Comparison of ENCODE assay signal across 11 mouse cellular contexts in the genomic region with DNA sequence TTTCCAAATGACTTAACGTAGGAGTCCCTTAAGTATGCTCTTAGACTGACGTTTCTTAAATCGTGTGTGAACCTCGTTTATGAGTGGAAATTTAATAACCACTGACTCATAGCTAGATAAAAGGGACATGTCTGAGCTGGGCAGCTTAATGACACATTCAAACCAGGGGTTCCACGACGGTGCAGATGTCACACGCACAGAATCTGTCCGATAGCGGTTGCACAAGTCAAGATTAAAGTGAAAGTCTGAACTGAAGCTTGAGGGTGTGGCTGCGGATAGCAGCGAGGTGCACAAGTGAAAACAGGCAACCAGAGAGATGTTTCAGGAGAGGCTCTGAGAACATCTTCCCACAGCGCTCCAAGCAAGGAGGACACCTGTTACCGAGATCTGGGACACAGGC. TPM values are rescaled to one million over a fixed set of nuclear protein-coding genes. Genes with fewer than 3 reads are reported as not detected.
DNase-seq lines count a peak whose midpoint lies in the region; ATAC-seq and TF ChIP-seq lines count a peak whose summit lies in the region.
"Had no signal": no experiment of that assay in that cellular context is flagged by ENCODE, and none has a peak within 500 bp of the region (broad histone marks: within the 10 kb centered on the region; RNA-seq: fewer than 3 reads in every experiment).

No protein-coding gene starts in this region.

- H3K27me3 ChIP-seq in heart, embryonic 13.5 days (replicated peaks), result no peaks in the 10 kb centered on the region
- no peaks in the 10 kb centered on the region for H3K27me3 ChIP-seq in C2C12 (ENCODE audit: control insufficient read depth, insufficient read depth, insufficient read length)
- H3K27me3 ChIP-seq in liver, embryonic 14.5 days (ENCODE audit: control insufficient read depth, insufficient read depth, low read length), result no peaks in the 10 kb centered on the region

- WGBS in heart, embryonic 13.5 days, result 42% methylated on average over 13 of the region's 13 CpGs
- 36% methylated on average over 13 of the region's 13 CpGs for WGBS in bone marrow, adult 2 months
- 27% methylated on average over 13 of the region's 13 CpGs for WGBS in liver, embryonic 14.5 days (ENCODE audit: insufficient replicate concordance)

- peak overlapping the region; percentile 61 for H3K4me2 ChIP-seq in heart, embryonic 13.5 days
- peak overlapping the region; percentile 35 for H3K4me2 ChIP-seq in liver, embryonic 14.5 days (ENCODE audit: low read depth)

- no peak for TF ChIP-seq EP300 in liver, embryonic 14.5 days (IDR thresholded peaks at IDR 0.05; ENCODE audit: low read depth)

- TF ChIP-seq CTCF in C2C12 (IDR thresholded peaks at IDR 0.05; ENCODE audit: control insufficient read depth, insufficient read depth, insufficient read length), result no peak
- TF ChIP-seq CTCF in bone marrow, adult 2 months (IDR thresholded peaks at IDR 0.05; ENCODE audit: control insufficient read depth, insufficient read depth, low read length), result no peak
- TF ChIP-seq CTCF in liver, embryonic 14.5 days (IDR thresholded peaks at IDR 0.05; ENCODE audit: low read depth), result no peak

- peaks cover 15% of the 10 kb centered on the region for H3K36me3 ChIP-seq in heart, embryonic 13.5 days
- H3K36me3 ChIP-seq in C2C12 (ENCODE audit: control insufficient read depth, insufficient read depth), result no peaks in the 10 kb centered on the region
- H3K36me3 ChIP-seq in liver, embryonic 14.5 days (replicated peaks; ENCODE audit: control insufficient read depth, insufficient read depth, low read depth), result no peaks in the 10 kb centered on the region
- H3K36me3 ChIP-seq: forebrain, embryonic 12.5 days had no signal

- 0 out of 2 replicates have a peak overlapping the region, but pooled peaks have one; percentile 25 for H3K9ac ChIP-seq in heart, embryonic 13.5 days
- H3K9ac ChIP-seq in liver, embryonic 14.5 days (replicated peaks), result no peak overlapping the region
- H3K9ac ChIP-seq: forebrain, embryonic 12.5 days had no signal

- peaks cover 2% of the 10 kb centered on the region for H3K79me3 ChIP-seq in C2C12 (ENCODE audit: low read depth)

- peak overlapping the region; percentile 26 for H3K4me3 ChIP-seq in heart, embryonic 13.5 days
- H3K4me3 ChIP-seq in C2C12 (ENCODE audit: insufficient read depth, poor library complexity, severe bottlenecking), result no peak overlapping the region
- peak overlapping the region; percentile 61 for H3K4me3 ChIP-seq in bone marrow, adult 2 months (replicated peaks; ENCODE audit: control insufficient read depth, low read depth, low read length)
- H3K4me3 ChIP-seq in liver, embryonic 14.5 days (ENCODE audit: insufficient read depth in 1 of 2, low read depth in 2 of 2, low read length in 2 of 2), result peak overlapping the region in 1 of 2 experiments; percentile 8; a peak in 3 of 4 replicates
- H3K4me3 ChIP-seq: forebrain, embryonic 12.5 days had no signal

- H3K4me1 ChIP-seq in heart, embryonic 13.5 days, result peaks cover 55% of the 10 kb centered on the region
- H3K4me1 ChIP-seq in bone marrow, adult 2 months (ENCODE audit: control insufficient read depth, insufficient read depth, low read length), result no peaks in the 10 kb centered on the region; the same call in 1 of the 2 replicates
- H3K4me1 ChIP-seq in liver, embryonic 14.5 days (replicated peaks; ENCODE audit: control insufficient read depth in 2 of 2, insufficient read depth in 2 of 2, low read length in 1 of 2), result peaks cover 0 to 26% of the 10 kb centered on the region in 2 experiments; a peak in 3 of 4 replicates

- no peak for TF ChIP-seq POLR2A in bone marrow, adult 2 months (IDR thresholded peaks at IDR 0.05; ENCODE audit: borderline replicate concordance, control insufficient read depth, low read depth, low read length)

- peaks cover 7% of the 10 kb centered on the region; the same call in 1 of the 2 replicates for H3K9me3 ChIP-seq in heart, embryonic 13.5 days
- H3K9me3 ChIP-seq in liver, embryonic 14.5 days (ENCODE audit: control insufficient read depth, low read length), result no peaks in the 10 kb centered on the region
- H3K9me3 ChIP-seq: forebrain, embryonic 12.5 days had no signal

- no peak for DNase-seq in heart, postnatal 25 days (ENCODE audit: low spot score)
- DNase-seq in liver, embryonic 14.5 days (ENCODE audit: low read depth in 3 of 3, low spot score in 3 of 3), result no peak
- no peak for DNase-seq in frontal cortex, postnatal 14 days (ENCODE audit: low spot score in 2 of 2)
- DNase-seq in adrenal gland, adult 18-20 months (ENCODE audit: low spot score in 2 of 2), result no peak
- no peak for DNase-seq in adrenal gland, adult 2 months
- DNase-seq: gastrocnemius, postnatal 14 days; kidney, adult 18-20 months had no signal

- no peak for ATAC-seq in heart, embryonic 13.5 days (ENCODE audit: extremely low read depth, insufficient number of reproducible peaks, low FRiP score, low TSS enrichment)
- ATAC-seq in liver, embryonic 14.5 days (ENCODE audit: insufficient read depth), result no peak

- no peak overlapping the region for H3K27ac ChIP-seq in heart, embryonic 13.5 days (replicated peaks)
- no peak overlapping the region for H3K27ac ChIP-seq in bone marrow, adult 2 months (ENCODE audit: control insufficient read depth, insufficient read depth, low read depth, low read length, poor library complexity)
- H3K27ac ChIP-seq in liver, embryonic 14.5 days, result no peak overlapping the region
- H3K27ac ChIP-seq: forebrain, embryonic 12.5 days had no signal

- intact Hi-C loops in heart, postnatal 25 days (cut with DNase I), result loop anchor here (1.0 kb wide), 1 partner anchor 19 kb away; a partner anchor contains a TSS

- H3K79me2 ChIP-seq in C2C12 (ENCODE audit: control insufficient read depth, insufficient read depth), result peaks cover 20% of the 10 kb centered on the region

- H3ac ChIP-seq in C2C12 (ENCODE audit: control insufficient read depth, insufficient read length, low read depth), result no peak overlapping the region

TF ChIP-seq in C2C12, 6 proteins besides CTCF, POLR2A, EP300 and RAD21:
- TF ChIP-seq USF1 (IDR thresholded peaks at IDR 0.05; ENCODE audit: low read depth) (no peak), CEBPB (IDR thresholded peaks at IDR 0.05; ENCODE audit: low read depth) (peak; percentile 54), MYOD1 (IDR thresholded peaks at IDR 0.05; ENCODE audit: control insufficient read depth, insufficient read length, low read depth) (no peak), MYOG (IDR thresholded peaks at IDR 0.05; ENCODE audit: control insufficient read depth, extremely low read depth, insufficient read length) (no peak)

RNA-seq across cellular contexts. Expression of a gene that starts 18.6 kb away (rescaled TPM):
- 9.9 and 10.5 TPM in 2 replicates for polyA plus RNA-seq in heart, embryonic 13.5 days (2015; fragmentation: Nextera tagmentation; extraction: Ambion mirVana)
- 1 to 10 TPM; 8.2 to 9.8 TPM for total RNA-seq in heart, postnatal 25 days (2021)
- 8.5 TPM for polyA plus RNA-seq in C2C12 (2012; fragmentation: generic; extraction: Trizol)
- polyA plus RNA-seq in bone marrow, adult 2 months (2011; ENCODE audit: insufficient read depth, insufficient read length, low replicate concordance, missing spikeins), result 2.7 and 6.1 TPM in 2 replicates
- 2.1 and 2.2 TPM in 2 replicates for polyA plus RNA-seq in liver, embryonic 14.5 days (2012; rRNA removed)
- 1.3 and 1.5 TPM in 2 replicates for polyA plus RNA-seq in liver, embryonic 14.5 days (2014; fragmentation: Nextera tagmentation; extraction: Ambion mirVana)
- total RNA-seq in adrenal gland, adult 18-20 months (2021), result 10 to 100 TPM; 12.1 to 13.5 TPM
- 10 to 100 TPM; 13.3 to 13.9 TPM for total RNA-seq in adrenal gland, adult 2 months (2021)
- 10.8 and 11.3 TPM in 2 replicates for polyA plus RNA-seq in adrenal gland, adult 2 months (2012; rRNA removed)
